Mouse (Mus musculus): Measurements from ENCODE around the gene Hspd1.

- TF ChIP-seq POLR2A (IDR thresholded peaks at IDR 0.05; ENCODE audit: control insufficient read depth in 1 of 2, insufficient read depth in 1 of 2, low read depth in 1 of 2, low read length in 2 of 2, poor library complexity in 1 of 2) (peak; percentile 61 to 68; a peak in 2 of 4 replicates), CTCF (IDR thresholded peaks at IDR 0.05 in 2 of 3, conservative IDR thresholded peaks at IDR 0.05 in 1 of 3; ENCODE audit: control insufficient read depth in 1 of 3, insufficient read depth in 1 of 3, low read depth in 2 of 3, low read length in 3 of 3, poor library complexity in 1 of 3, severe bottlenecking in 1 of 3) (no peak)
These were observed 590 bp downstream of the Hspd1 start for GRCm38 (mm10) chr1:55087401-55087904.

Measured in MEL (cell line).